Mouse (Mus musculus) liver, adult (tissue): ENCODE data around the gene Pnlip.

Source experiments
- GATA4 ChIP-seq: IDR thresholded peaks from 2 replicates; pipeline ENCODE4 v1.6.1; 2014; ENCODE audit warnings: mild to moderate bottlenecking, low read length; ENCODE audit not compliant: insufficient replicate concordance

Gene Pnlip

GRCm38 (mm10) chr19:58688933-58689332, 36.6 kb downstream of the Pnlip start:
- no peak for TF ChIP-seq GATA4

- no peak for TF ChIP-seq GATA4
These were observed 43.0 kb downstream of the Pnlip start for GRCm38 (mm10) chr19:58695314-58695713.

GRCm38 (mm10) chr19:58696235-58696634, 43.9 kb downstream of the Pnlip start:
- TF ChIP-seq GATA4 = no peak

- TF ChIP-seq GATA4 = no peak
These were observed 52.3 kb downstream of the Pnlip start for GRCm38 (mm10) chr19:58704556-58704955.

- no peak for TF ChIP-seq GATA4
These were observed 56.3 kb downstream of the Pnlip start for GRCm38 (mm10) chr19:58708611-58709010.

- no peak for TF ChIP-seq GATA4
These were observed 65.6 kb downstream of the Pnlip start for GRCm38 (mm10) chr19:58717925-58718324.

GRCm38 (mm10) chr19:58720439-58720838, 68.1 kb downstream of the Pnlip start:
- no peak for TF ChIP-seq GATA4

- no peak for TF ChIP-seq GATA4
These were observed 74.3 kb downstream of the Pnlip start for GRCm38 (mm10) chr19:58726551-58726950.

GRCm38 (mm10) chr19:58727756-58728155, 75.5 kb downstream of the Pnlip start:
- TF ChIP-seq GATA4 = no peak

- TF ChIP-seq GATA4 = no peak
These were observed 76.2 kb downstream of the Pnlip start, which contains the start of gene Pnliprp1 for GRCm38 (mm10) chr19:58728445-58729031. TSS of gene Pnliprp1 (plus strand) at chr19:58728887.
